Mouse (Mus musculus) bone marrow macrophage, adult 2 months (primary cell): ENCODE data around the gene Qrich2. TPM values are rescaled to one million over a fixed set of nuclear protein-coding genes. Genes with fewer than 3 reads are reported as not detected.
"Not testable (repeated sequence)": the region's sequence is repeated elsewhere in the genome, so short reads cannot be mapped to it uniquely, and the experiment has no call there.

Experiments used
- H3K27ac ChIP-seq: 2 replicates; pipeline ENCODE4 v1.5.1; 2012; ENCODE audit warnings: low read depth, low read length; ENCODE audit not compliant: insufficient read depth
- H3K4me1 ChIP-seq: 2 replicates; pipeline ENCODE4 v1.6.1; 2012; ENCODE audit warnings: low read length; ENCODE audit not compliant: control insufficient read depth, insufficient read depth
- H3K4me3 ChIP-seq: 2 replicates; pipeline ENCODE4 v1.5.1; 2012; ENCODE audit warnings: mild to moderate bottlenecking, low read length, moderate library complexity; ENCODE audit not compliant: insufficient read depth
- CTCF ChIP-seq: IDR thresholded peaks from 2 replicates; pipeline ENCODE4 v1.5.1; 2012; ENCODE audit warnings: low read depth, mild to moderate bottlenecking, low read length, moderate library complexity
- POLR2A ChIP-seq: IDR thresholded peaks from 2 replicates; pipeline ENCODE4 v1.6.1; 2012; ENCODE audit warnings: mild to moderate bottlenecking, low read depth, low read length, borderline replicate concordance
- polyA plus RNA-seq: library from polyadenylated mRNA; stranded (reverse); fragments of >200 nt; gene quantifications from 2 replicates; pipeline ENCODE4 v1.2.4, GENCODE M21; 2012; ENCODE audit not compliant: missing spikeins, insufficient read depth, insufficient read length

The Qrich2 gene
- polyA plus RNA-seq, 1 experiment = not detected

DNA sequence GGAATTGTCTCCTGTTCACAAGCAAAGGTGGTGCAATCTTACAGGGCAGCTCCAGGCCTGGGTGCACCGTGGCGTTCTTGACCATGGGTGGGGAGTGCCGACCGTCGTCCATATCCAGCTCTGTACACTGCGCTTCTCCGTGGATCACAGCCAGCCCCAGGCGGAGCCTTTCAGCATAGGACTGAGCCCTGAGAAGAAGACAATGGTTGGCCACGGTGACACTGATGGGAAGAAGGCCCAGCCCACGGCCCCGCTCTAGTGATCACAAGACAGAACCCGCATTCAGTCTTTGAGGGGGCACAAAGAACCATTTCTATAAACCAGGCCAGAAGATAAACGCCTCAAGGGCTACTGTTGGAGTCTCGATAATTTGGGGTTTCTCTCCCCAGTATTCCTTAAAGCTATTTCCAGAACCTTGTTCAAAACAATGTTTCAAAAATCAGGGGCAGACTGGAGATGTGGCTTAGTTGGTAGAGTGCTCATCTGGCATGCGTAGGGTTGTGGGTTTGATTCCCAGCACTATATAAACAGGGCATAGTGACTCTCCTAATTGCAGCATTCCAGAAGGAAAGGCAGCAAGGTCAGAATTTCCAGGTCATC is 11.2 kb upstream of the Qrich2 start:
- TF ChIP-seq POLR2A (no peak), CTCF (no peak)
- H3K27ac ChIP-seq = no peak overlapping the region

DNA sequence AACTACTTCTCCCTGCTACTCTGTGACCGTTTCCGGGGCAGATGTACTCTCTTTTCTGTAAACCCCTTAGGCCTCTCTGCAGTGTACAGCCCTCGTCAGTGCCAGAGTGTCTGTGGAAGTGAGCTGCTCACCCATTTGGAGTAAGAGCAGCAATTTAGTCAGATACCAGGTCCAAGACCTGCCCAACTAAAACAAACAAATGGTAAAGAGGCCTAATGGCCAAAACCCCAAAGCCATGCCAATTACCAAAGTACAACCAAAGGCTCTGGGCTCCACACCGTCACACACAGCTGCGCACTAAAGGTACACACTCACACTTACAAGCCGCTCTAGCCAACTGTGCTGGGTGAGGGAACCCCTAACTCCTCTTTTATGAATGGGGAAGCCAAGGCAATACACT is 10.7 kb upstream of the Qrich2 start:
- Histone ChIP-seq H3K27ac (no peak overlapping the region), H3K4me3 (no peak overlapping the region), H3K4me1 (no peaks in the 10 kb centered on the region)
- no peak for TF ChIP-seq CTCF
- no peak for TF ChIP-seq POLR2A

More for the DNA sequence above, 11.2 kb upstream of the Qrich2 start:
- Histone ChIP-seq H3K4me3 (no peak overlapping the region), H3K4me1 (no peaks in the 10 kb centered on the region)

DNA sequence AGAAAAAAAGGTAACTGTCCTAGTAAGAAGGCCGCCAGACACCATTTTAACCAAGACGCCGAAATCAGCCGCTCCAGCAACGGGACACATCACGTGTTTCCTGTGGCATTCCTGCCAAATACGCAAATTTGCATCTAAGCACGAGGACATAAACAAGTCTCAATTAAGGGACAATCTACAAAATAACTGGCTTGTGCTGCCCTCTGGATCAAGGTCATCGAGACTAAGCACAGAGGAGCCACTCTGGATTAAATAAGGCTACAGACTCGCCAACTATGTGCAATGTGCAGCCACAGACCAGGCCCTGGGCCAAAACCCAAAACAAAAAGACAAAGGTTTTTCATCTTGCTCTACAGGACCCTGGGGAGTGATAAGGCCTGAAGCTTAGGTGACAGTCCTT is 10.0 kb upstream of the Qrich2 start:
- Histone ChIP-seq H3K4me1 (no peaks in the 10 kb centered on the region), H3K27ac (no peak overlapping the region), H3K4me3 (no peak overlapping the region)
- TF ChIP-seq POLR2A (no peak), CTCF (no peak)

DNA sequence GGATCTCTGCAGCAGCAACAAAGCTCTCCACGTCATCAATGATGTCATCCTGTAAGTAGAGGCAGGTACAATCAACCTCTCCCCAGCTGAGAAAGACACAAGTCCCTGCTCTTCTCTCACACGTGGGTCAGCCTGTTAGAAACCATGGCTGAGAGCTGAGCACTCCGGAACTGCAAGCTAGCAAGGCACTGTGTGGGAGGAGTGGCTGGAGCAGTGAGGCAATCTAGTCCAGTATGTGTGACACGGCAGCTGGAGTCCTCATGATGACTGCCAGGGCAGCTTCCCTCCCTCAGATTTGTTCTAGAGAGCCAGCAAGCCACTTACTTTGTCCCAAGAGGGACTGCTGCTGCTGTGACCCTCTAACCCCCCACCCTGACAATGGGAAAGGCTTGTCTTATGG is 6.2 kb upstream of the Qrich2 start:
- no peak overlapping the region for H3K27ac ChIP-seq
- H3K4me3 ChIP-seq = no peak overlapping the region
- no peak for TF ChIP-seq POLR2A
- no peak for TF ChIP-seq CTCF
- no peaks in the 10 kb centered on the region for H3K4me1 ChIP-seq

DNA sequence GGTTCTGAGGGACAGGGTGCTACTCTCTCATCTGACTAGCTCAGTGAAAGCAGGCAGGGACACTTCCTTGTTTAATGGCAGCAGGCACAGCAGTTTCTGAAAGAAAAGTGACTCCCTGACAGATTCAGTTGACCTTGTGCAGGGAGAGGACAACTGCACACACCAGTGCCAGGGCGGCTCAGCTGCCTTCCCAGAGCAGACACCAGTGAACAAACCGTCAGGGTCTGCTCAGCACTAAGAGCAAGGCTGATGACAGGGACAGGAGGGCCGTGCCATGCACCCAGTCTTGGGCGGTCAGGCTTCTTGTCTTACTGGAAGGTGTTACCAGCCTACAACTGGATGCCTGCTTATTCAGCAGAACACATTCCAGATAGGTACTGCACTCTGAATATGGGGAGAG is 4.9 kb upstream of the Qrich2 start:
- Histone ChIP-seq H3K4me3 (no peak overlapping the region), H3K27ac (no peak overlapping the region), H3K4me1 (no peaks in the 10 kb centered on the region)
- no peak for TF ChIP-seq POLR2A
- no peak for TF ChIP-seq CTCF

DNA sequence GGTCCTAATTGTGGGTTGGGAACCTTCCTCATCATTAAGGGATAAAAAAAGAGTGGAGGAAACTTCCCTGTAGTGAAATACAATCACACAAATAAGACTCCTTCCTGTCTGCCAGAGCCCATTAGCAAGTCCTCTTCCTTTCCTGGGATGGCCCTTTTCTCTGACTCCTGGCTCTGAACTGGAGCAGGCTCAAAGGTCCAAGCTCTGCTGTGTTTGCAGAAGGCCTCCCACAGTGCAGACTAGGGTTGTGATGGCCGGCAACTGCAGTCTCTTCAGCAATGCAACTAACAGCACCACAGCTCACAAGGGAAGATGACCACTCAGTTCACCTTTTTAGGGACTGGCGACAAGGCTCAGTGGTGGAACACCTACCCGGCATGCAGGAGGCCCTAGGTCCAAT is 4.2 kb upstream of the Qrich2 start:
- Histone ChIP-seq H3K27ac (no peak overlapping the region), H3K4me3 (no peak overlapping the region), H3K4me1 (no peaks in the 10 kb centered on the region)
- TF ChIP-seq CTCF (no peak), POLR2A (no peak)

DNA sequence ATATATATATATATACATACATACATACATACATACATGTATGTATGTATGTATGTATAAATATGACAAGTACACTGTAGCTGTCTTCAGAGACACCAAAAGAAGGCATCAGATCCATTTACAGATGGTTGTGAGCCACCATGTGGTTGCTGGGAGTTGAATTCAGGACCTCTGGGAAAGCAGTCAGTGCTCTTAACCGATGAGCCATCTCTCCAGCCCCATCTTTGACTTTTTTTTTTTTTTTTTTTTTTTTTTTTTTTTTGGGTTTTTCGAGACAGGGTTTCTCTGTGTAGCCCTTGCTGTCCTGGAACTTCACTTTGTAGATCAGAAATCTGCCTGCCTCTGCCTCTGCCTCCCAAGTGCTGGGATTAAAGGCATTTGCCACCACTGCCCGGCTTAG is 2.3 kb upstream of the Qrich2 start:
- not testable (repeated sequence) for H3K27ac ChIP-seq, H3K4me1 ChIP-seq, H3K4me3 ChIP-seq

DNA sequence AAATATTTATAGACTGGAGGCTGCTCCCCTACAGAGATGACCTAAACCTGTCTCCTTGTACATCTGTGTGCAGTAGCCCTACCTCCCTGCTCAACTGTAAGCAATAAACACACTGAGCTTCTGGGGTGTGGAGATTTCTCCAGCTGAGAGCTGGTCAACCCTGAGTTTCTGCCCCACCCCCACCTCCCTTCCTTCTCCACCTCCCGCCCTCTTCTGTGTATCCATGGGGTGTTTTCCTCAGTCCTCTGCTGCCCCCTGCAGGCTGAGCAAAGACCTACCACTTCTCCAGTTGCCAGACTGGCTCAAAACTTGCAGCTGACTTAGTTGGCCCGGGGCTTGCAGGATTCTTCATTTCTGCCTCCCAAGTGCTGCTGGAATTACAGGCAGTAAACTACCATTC is 2.2 kb downstream of the Qrich2 start:
- Histone ChIP-seq H3K27ac (no peak overlapping the region), H3K4me1 (no peaks in the 10 kb centered on the region), H3K4me3 (no peak overlapping the region)
- TF ChIP-seq CTCF = peak; percentile 87
- no peak for TF ChIP-seq POLR2A

DNA sequence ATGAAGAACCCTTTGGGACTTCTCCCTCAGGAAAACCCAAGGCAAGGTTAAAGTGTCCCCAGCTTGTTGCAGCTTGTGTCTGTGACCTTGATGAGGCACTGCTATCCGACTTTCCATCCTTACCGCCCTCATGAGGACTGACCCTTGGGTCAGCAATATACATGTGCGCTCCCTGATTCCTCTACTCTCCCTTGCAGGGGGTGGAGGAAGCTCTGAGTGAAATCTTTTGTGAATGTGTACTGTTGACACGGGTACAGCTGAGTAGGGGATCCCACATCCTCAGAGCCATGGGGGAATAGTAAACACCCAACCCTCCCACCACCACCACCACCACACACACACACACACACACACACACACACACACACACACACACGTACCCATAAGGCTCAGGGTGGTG is 2.7 kb downstream of the Qrich2 start:
- no peak for TF ChIP-seq POLR2A
- no peak for TF ChIP-seq CTCF
- Histone ChIP-seq H3K4me3 (no peak overlapping the region), H3K27ac (no peak overlapping the region), H3K4me1 (no peaks in the 10 kb centered on the region)

DNA sequence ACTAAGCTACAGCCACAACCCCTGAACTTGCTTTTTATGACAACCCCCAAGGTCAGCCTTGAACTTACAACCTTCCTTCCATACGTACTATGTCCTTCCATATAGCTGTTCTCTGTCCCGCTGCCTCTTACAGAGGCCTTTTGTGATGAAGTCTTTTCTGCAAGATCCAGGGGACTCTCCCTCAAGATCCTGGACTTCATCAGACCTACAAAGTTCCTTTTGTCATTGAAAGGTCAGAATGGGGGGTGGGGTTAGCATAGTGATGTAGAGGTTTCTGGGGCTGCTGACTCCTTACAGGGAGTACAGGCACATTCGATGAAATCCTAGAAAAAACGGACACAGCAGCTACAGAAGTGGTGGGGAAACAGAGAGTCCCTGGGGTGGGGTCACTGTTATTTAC is 6.3 kb downstream of the Qrich2 start:
- Histone ChIP-seq H3K27ac (no peak overlapping the region), H3K4me3 (no peak overlapping the region), H3K4me1 (no peaks in the 10 kb centered on the region)
- TF ChIP-seq CTCF (no peak), POLR2A (no peak)

DNA sequence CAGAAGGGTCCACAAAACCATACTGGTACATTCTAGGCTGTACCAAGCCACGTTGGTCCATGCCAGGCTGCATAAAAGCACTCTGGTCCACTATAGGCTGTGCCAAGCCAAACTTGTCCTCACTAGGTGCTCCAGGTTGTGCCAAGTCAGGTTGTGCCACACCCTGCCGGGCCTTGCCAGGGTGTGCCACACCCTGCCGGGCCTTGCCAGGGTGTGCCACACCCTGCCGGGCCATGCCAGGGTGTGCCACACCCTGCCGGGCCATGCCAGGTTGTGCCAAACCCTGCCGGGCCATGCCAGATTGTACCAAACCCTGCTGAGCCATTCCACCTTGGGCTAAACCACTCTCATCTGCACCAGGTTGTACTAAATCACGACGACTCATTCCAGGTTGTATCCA is 9.8 kb downstream of the Qrich2 start:
- no peaks in the 10 kb centered on the region for H3K4me1 ChIP-seq
- no peak overlapping the region for H3K4me3 ChIP-seq
- no peak overlapping the region for H3K27ac ChIP-seq
- TF ChIP-seq CTCF (no peak), POLR2A (no peak)
